Mouse (Mus musculus) frontal cortex, adult 2 months (tissue): Measurements from ENCODE around the gene Sucla2. TPM values are rescaled to one million over a fixed set of nuclear protein-coding genes. Genes with fewer than 3 reads are reported as not detected.
"Not testable (repeated sequence)": the region's sequence is repeated elsewhere in the genome, so short reads cannot be mapped to it uniquely, and the experiment has no call there.

Experiments used
- DNase-seq, 2 experiments: peaks; one replicate each; pipeline ENCODE4 v3.0.0; 2022; ENCODE audit warnings: low spot score in 1 of 2; ENCODE audit errors: extremely low spot score in 1 of 2
- polyA plus RNA-seq: library from polyadenylated mRNA; depleted of rRNA; stranded (reverse); fragments of >200 nt; gene quantifications from 2 replicates; pipeline ENCODE4 v1.2.3, GENCODE M21; 2012; rRNA removed

Gene Sucla2
- polyA plus RNA-seq, 1 experiment, result 127 TPM

GRCm38 (mm10) chr14:73599720-73600119 lies 74.6 kb downstream of the Sucla2 start:
- no peak for DNase-seq

GRCm38 (mm10) chr14:73607732-73608131 lies 82.6 kb downstream of the Sucla2 start:
- DNase-seq, result no peak

GRCm38 (mm10) chr14:73608668-73609481 lies 83.8 kb downstream of the Sucla2 start:
- no peak for DNase-seq

- not testable (repeated sequence) for DNase-seq
Measured at GRCm38 (mm10) chr14:73614961-73615360, 89.8 kb downstream of the Sucla2 start.

GRCm38 (mm10) chr14:73620880-73621279 lies 95.8 kb downstream of the Sucla2 start:
- peak; percentile 23 to 50 for DNase-seq

GRCm38 (mm10) chr14:73622988-73623387 lies 97.9 kb downstream of the Sucla2 start:
- DNase-seq, result no peak

GRCm38 (mm10) chr14:73625469-73625868 lies 100.3 kb downstream of the Sucla2 start:
- DNase-seq, result no peak

GRCm38 (mm10) chr14:73631511-73631910 lies 106.4 kb downstream of the Sucla2 start:
- DNase-seq, result no peak

- DNase-seq, result peak; percentile 8 to 52
Measured at GRCm38 (mm10) chr14:73632648-73633263, 107.6 kb downstream of the Sucla2 start.

GRCm38 (mm10) chr14:73634356-73634755 lies 109.2 kb downstream of the Sucla2 start:
- DNase-seq, result no peak

- DNase-seq, result no peak
Measured at GRCm38 (mm10) chr14:73637460-73637859, 112.3 kb downstream of the Sucla2 start.

Other genes starting within 250 kb of the Sucla2 start
- 24.3 and 27.2 TPM in 2 replicates for gene Rb1, start 199.5 kb upstream of the Sucla2 start, polyA plus RNA-seq
- 1,263 and 1,284 TPM in 2 replicates for gene Itm2b, start 140.0 kb upstream of the Sucla2 start, polyA plus RNA-seq
- 39.8 and 43.5 TPM in 2 replicates for gene Med4, start 15.3 kb upstream of the Sucla2 start, polyA plus RNA-seq
- gene Nudt15, start 22.9 kb downstream of the Sucla2 start, polyA plus RNA-seq, result 3.6 and 3.9 TPM in 2 replicates
- not detected in 2 replicates for gene Gm21750, start 135.9 kb downstream of the Sucla2 start, polyA plus RNA-seq